Mouse (Mus musculus) kidney, adult 18-20 months (tissue): ENCODE measurements around the gene Plcxd1.
"Not testable (repeated sequence)": the region's sequence is repeated elsewhere in the genome, so short reads cannot be mapped to it uniquely, and the experiment has no call there.

Experiments used
- DNase-seq: peaks from one replicate; pipeline ENCODE4 v3.0.0; 2021

Gene Plcxd1

GRCm38 (mm10) chr5:110107581-110108304 lies 8.0 kb downstream of the Plcxd1 start, which contains the start of gene Gtpbp6:
TSS of gene Gtpbp6 (minus strand) at chr5:110108197.
- peak; percentile 93 for DNase-seq

GRCm38 (mm10) chr5:110108305-110108628 lies 8.5 kb downstream of the Plcxd1 start:
- no peak for DNase-seq

GRCm38 (mm10) chr5:110109991-110110441 lies 10.2 kb downstream of the Plcxd1 start, which contains the start of gene Zfp605:
TSS of gene Zfp605 (plus strand) at chr5:110110092.
- DNase-seq: peak; percentile 94

- DNase-seq: not testable (repeated sequence)
These were observed 22.6 kb downstream of the Plcxd1 start for GRCm38 (mm10) chr5:110122380-110122779.

GRCm38 (mm10) chr5:110135293-110136086 lies 35.7 kb downstream of the Plcxd1 start, which contains the start of gene Chfr:
TSS of gene Chfr (plus strand) at chr5:110135842.
- peak; percentile 99 for DNase-seq

- no peak for DNase-seq
These were observed 36.3 kb downstream of the Plcxd1 start for GRCm38 (mm10) chr5:110136087-110136464.

- no peak for DNase-seq
These were observed 38.0 kb downstream of the Plcxd1 start for GRCm38 (mm10) chr5:110137816-110138215.

GRCm38 (mm10) chr5:110139325-110139724 lies 39.6 kb downstream of the Plcxd1 start:
- DNase-seq: no peak

- no peak for DNase-seq
These were observed 40.7 kb downstream of the Plcxd1 start for GRCm38 (mm10) chr5:110140424-110140823.

GRCm38 (mm10) chr5:110142309-110142708 lies 42.5 kb downstream of the Plcxd1 start:
- no peak for DNase-seq

GRCm38 (mm10) chr5:110143007-110143406 lies 43.2 kb downstream of the Plcxd1 start:
- no peak for DNase-seq
